Mouse (Mus musculus): ENCODE results near the gene Gnb1. TPM values are rescaled to one million over a fixed set of nuclear protein-coding genes. Genes with fewer than 3 reads are reported as not detected.
A peak's percentile ranks its signal among the peaks of the same experiment; 100 is the strongest.
"Not testable (repeated sequence)": the region's sequence is repeated elsewhere in the genome, so short reads cannot be mapped to it uniquely, and the experiment has no call there.

Gnb1 gene
- polyA plus RNA-seq, 1 experiment from 2014 or later = 277 TPM

GRCm38 (mm10) chr4:155564315-155565069 lies 73.3 kb downstream of the Gnb1 start:
- Histone ChIP-seq H3K27me3 (replicated peaks; ENCODE audit: control insufficient read depth, insufficient read depth, low read length) (no peaks in the 10 kb centered on the region), H3K36me3 (ENCODE audit: control insufficient read depth, insufficient read depth, low read length) (peaks cover 17% of the 10 kb centered on the region), H3K4me1 (replicated peaks; ENCODE audit: control insufficient read depth, insufficient read depth, low read length) (peaks cover 50% of the 10 kb centered on the region), H3K4me3 (ENCODE audit: low read depth, low read length) (peak overlapping the region; percentile 91), H3K9me3 (ENCODE audit: control insufficient read depth, low read length) (no peaks in the 10 kb centered on the region), H3K27ac (ENCODE audit: low read depth, low read length) (peak overlapping the region; percentile 93), H3K9ac (ENCODE audit: low read depth, low read length) (peak overlapping the region; percentile 91), H3K4me2 (peak overlapping the region; percentile 95)
- DNase-seq (ENCODE audit: low spot score) (no peak), ATAC-seq (replicated peaks; ENCODE audit: low FRiP score) (no peak)
- WGBS = 10% methylated on average over 20 of the region's 20 CpGs

GRCm38 (mm10) chr4:155566555-155566954 lies 75.4 kb downstream of the Gnb1 start:
- Histone ChIP-seq H3K4me1 (replicated peaks; ENCODE audit: control insufficient read depth, insufficient read depth, low read length) (peaks cover 37% of the 10 kb centered on the region), H3K36me3 (ENCODE audit: control insufficient read depth, insufficient read depth, low read length) (0 out of 2 replicates have a peak, but pooled peaks cover 2% of the 10 kb centered on the region), H3K9ac (ENCODE audit: low read depth, low read length) (0 out of 2 replicates have a peak overlapping the region, but pooled peaks have one; percentile 28), H3K9me3 (ENCODE audit: control insufficient read depth, low read length) (no peaks in the 10 kb centered on the region), H3K27me3 (replicated peaks; ENCODE audit: control insufficient read depth, insufficient read depth, low read length) (no peaks in the 10 kb centered on the region), H3K4me3 (ENCODE audit: low read depth, low read length) (no peak overlapping the region), H3K4me2 (no peak overlapping the region; the same call in 1 of the 2 replicates), H3K27ac (ENCODE audit: low read depth, low read length) (no peak overlapping the region)
- 65% methylated on average over 8 of the region's 8 CpGs for WGBS
- DNase-seq (ENCODE audit: low spot score) (no peak), ATAC-seq (replicated peaks; ENCODE audit: low FRiP score) (no peak)

- 16% methylated on average over 2 of the region's 2 CpGs for WGBS
- Histone ChIP-seq H3K9me3 (ENCODE audit: control insufficient read depth, low read length) (no peaks in the 10 kb centered on the region), H3K27ac (ENCODE audit: low read depth, low read length) (peak overlapping the region; percentile 59; the same call in 1 of the 2 replicates), H3K4me1 (replicated peaks; ENCODE audit: control insufficient read depth, insufficient read depth, low read length) (peaks cover 26% of the 10 kb centered on the region), H3K4me3 (ENCODE audit: low read depth, low read length) (no peak overlapping the region), H3K27me3 (replicated peaks; ENCODE audit: control insufficient read depth, insufficient read depth, low read length) (no peaks in the 10 kb centered on the region), H3K36me3 (ENCODE audit: control insufficient read depth, insufficient read depth, low read length) (0 out of 2 replicates have a peak, but pooled peaks cover 2% of the 10 kb centered on the region), H3K4me2 (no peak overlapping the region; the same call in 1 of the 2 replicates), H3K9ac (ENCODE audit: low read depth, low read length) (no peak overlapping the region)
- no peak for DNase-seq (ENCODE audit: low spot score)
- ATAC-seq (replicated peaks; ENCODE audit: low FRiP score) = no peak
These were observed 77.0 kb downstream of the Gnb1 start for GRCm38 (mm10) chr4:155568170-155568569.

GRCm38 (mm10) chr4:155568632-155569370 lies 77.6 kb downstream of the Gnb1 start:
- H3K4me2 ChIP-seq = peak overlapping the region; percentile 23
- H3K9me3 ChIP-seq (ENCODE audit: control insufficient read depth, low read length) = no peaks in the 10 kb centered on the region
- H3K36me3 ChIP-seq (ENCODE audit: control insufficient read depth, insufficient read depth, low read length) = 0 out of 2 replicates have a peak, but pooled peaks cover 2% of the 10 kb centered on the region
- DNase-seq (ENCODE audit: low spot score) = no peak
- peak overlapping the region; percentile 59 for H3K27ac ChIP-seq (ENCODE audit: low read depth, low read length)
- H3K9ac ChIP-seq (ENCODE audit: low read depth, low read length) = 0 out of 2 replicates have a peak overlapping the region, but pooled peaks have one; percentile 12
- H3K4me3 ChIP-seq (ENCODE audit: low read depth, low read length) = no peak overlapping the region
- H3K4me1 ChIP-seq (replicated peaks; ENCODE audit: control insufficient read depth, insufficient read depth, low read length) = peaks cover 29% of the 10 kb centered on the region
- ATAC-seq (replicated peaks; ENCODE audit: low FRiP score) = peak; percentile 32; the same call in 1 of the 2 replicates
- WGBS = 85% methylated on average over 7 of the region's 7 CpGs
- no peaks in the 10 kb centered on the region for H3K27me3 ChIP-seq (replicated peaks; ENCODE audit: control insufficient read depth, insufficient read depth, low read length)

- H3K27ac ChIP-seq (ENCODE audit: low read depth, low read length) = no peak overlapping the region
- H3K4me3 ChIP-seq (ENCODE audit: low read depth, low read length) = no peak overlapping the region
- 0 out of 2 replicates have a peak, but pooled peaks cover 2% of the 10 kb centered on the region for H3K36me3 ChIP-seq (ENCODE audit: control insufficient read depth, insufficient read depth, low read length)
- ATAC-seq (replicated peaks; ENCODE audit: low FRiP score) (no peak), DNase-seq (ENCODE audit: low spot score) (no peak)
- H3K9ac ChIP-seq (ENCODE audit: low read depth, low read length) = no peak overlapping the region
- H3K4me2 ChIP-seq = no peak overlapping the region
- H3K4me1 ChIP-seq (replicated peaks; ENCODE audit: control insufficient read depth, insufficient read depth, low read length) = peaks cover 27% of the 10 kb centered on the region
- H3K9me3 ChIP-seq (ENCODE audit: control insufficient read depth, low read length) = no peaks in the 10 kb centered on the region
- no peaks in the 10 kb centered on the region for H3K27me3 ChIP-seq (replicated peaks; ENCODE audit: control insufficient read depth, insufficient read depth, low read length)
- WGBS = 88% methylated on average over 6 of the region's 6 CpGs
These were observed 78.7 kb downstream of the Gnb1 start for GRCm38 (mm10) chr4:155569818-155570217.

- ATAC-seq (replicated peaks; ENCODE audit: low FRiP score); H3K9me3 ChIP-seq (ENCODE audit: control insufficient read depth, low read length); H3K4me2 ChIP-seq; H3K9ac ChIP-seq (ENCODE audit: low read depth, low read length); H3K27me3 ChIP-seq (replicated peaks; ENCODE audit: control insufficient read depth, insufficient read depth, low read length); H3K27ac ChIP-seq (ENCODE audit: low read depth, low read length); DNase-seq (ENCODE audit: low spot score); H3K36me3 ChIP-seq (ENCODE audit: control insufficient read depth, insufficient read depth, low read length); H3K4me3 ChIP-seq (ENCODE audit: low read depth, low read length): not testable (repeated sequence)
- H3K4me1 ChIP-seq (replicated peaks; ENCODE audit: control insufficient read depth, insufficient read depth, low read length) = peaks cover 24% of the 10 kb centered on the region
- WGBS = 85% methylated on average over 11 of the region's 11 CpGs
These were observed 79.2 kb downstream of the Gnb1 start for GRCm38 (mm10) chr4:155570315-155570714.

GRCm38 (mm10) chr4:155571442-155571841 lies 80.3 kb downstream of the Gnb1 start:
- ATAC-seq (replicated peaks; ENCODE audit: low FRiP score) = 0 out of 2 replicates have a peak, but pooled peaks have one; percentile 24
- Histone ChIP-seq H3K4me2 (no peak overlapping the region), H3K9ac (ENCODE audit: low read depth, low read length) (no peak overlapping the region), H3K27ac (ENCODE audit: low read depth, low read length) (no peak overlapping the region; the same call in 1 of the 2 replicates), H3K4me1 (replicated peaks; ENCODE audit: control insufficient read depth, insufficient read depth, low read length) (peaks cover 15% of the 10 kb centered on the region), H3K36me3 (ENCODE audit: control insufficient read depth, insufficient read depth, low read length) (no peaks in the 10 kb centered on the region), H3K4me3 (ENCODE audit: low read depth, low read length) (no peak overlapping the region), H3K9me3 (ENCODE audit: control insufficient read depth, low read length) (no peaks in the 10 kb centered on the region), H3K27me3 (replicated peaks; ENCODE audit: control insufficient read depth, insufficient read depth, low read length) (no peaks in the 10 kb centered on the region)
- no peak for DNase-seq (ENCODE audit: low spot score)
- 53% methylated on average over 2 of the region's 2 CpGs for WGBS

GRCm38 (mm10) chr4:155573155-155573554 lies 82.0 kb downstream of the Gnb1 start:
- 96% methylated on average over 2 of the region's 2 CpGs for WGBS
- H3K4me1 ChIP-seq (replicated peaks; ENCODE audit: control insufficient read depth, insufficient read depth, low read length) = peaks cover 15% of the 10 kb centered on the region
- no peaks in the 10 kb centered on the region for H3K27me3 ChIP-seq (replicated peaks; ENCODE audit: control insufficient read depth, insufficient read depth, low read length)
- no peak for ATAC-seq (replicated peaks; ENCODE audit: low FRiP score)
- DNase-seq (ENCODE audit: low spot score) = no peak
- no peak overlapping the region for H3K4me3 ChIP-seq (ENCODE audit: low read depth, low read length)
- H3K4me2 ChIP-seq = no peak overlapping the region
- no peaks in the 10 kb centered on the region for H3K36me3 ChIP-seq (ENCODE audit: control insufficient read depth, insufficient read depth, low read length)
- no peaks in the 10 kb centered on the region for H3K9me3 ChIP-seq (ENCODE audit: control insufficient read depth, low read length)
- no peak overlapping the region for H3K9ac ChIP-seq (ENCODE audit: low read depth, low read length)
- H3K27ac ChIP-seq (ENCODE audit: low read depth, low read length) = no peak overlapping the region
